Mouse (Mus musculus) adipocyte (in vitro differentiated cells): ENCODE data around the gene Vmn1r77.
A peak's percentile ranks its signal among the peaks of the same experiment; 100 is the strongest.
"Not testable (repeated sequence)": the region's sequence is repeated elsewhere in the genome, so short reads cannot be mapped to it uniquely, and the experiment has no call there.

Experiments used
- DNase-seq: peaks from one replicate; pipeline ENCODE4 v3.0.0-alpha.2; 2016; ENCODE audit warnings: low spot score

Gene Vmn1r77

GRCm38 (mm10) chr7:12036452-12036851 lies at the start of gene Vmn1r77:
Gene Vmn1r77 (plus strand): TSS chr7:12036752.
- not testable (repeated sequence) for DNase-seq

GRCm38 (mm10) chr7:12011491-12011890 lies 25.1 kb upstream of the Vmn1r77 start:
- not testable (repeated sequence) for DNase-seq

GRCm38 (mm10) chr7:12012392-12012791 lies 24.2 kb upstream of the Vmn1r77 start:
- not testable (repeated sequence) for DNase-seq

- DNase-seq = peak; percentile 11
Observed at GRCm38 (mm10) chr7:12013106-12013505, 23.4 kb upstream of the Vmn1r77 start.

- DNase-seq = not testable (repeated sequence)
Observed at GRCm38 (mm10) chr7:12017829-12018228, 18.7 kb upstream of the Vmn1r77 start.

- DNase-seq = no peak
Observed at GRCm38 (mm10) chr7:12040664-12041063, 4.1 kb downstream of the Vmn1r77 start.
